Mouse (Mus musculus) liver, adult 2 months (tissue): Measurements from ENCODE around the gene Gm49661. TPM values are rescaled to one million over a fixed set of nuclear protein-coding genes. Genes with fewer than 3 reads are reported as not detected.
A peak's percentile ranks its signal among the peaks of the same experiment; 100 is the strongest.

Experiments used
- DNase-seq: peaks from one replicate; pipeline ENCODE4 v3.0.0-alpha.2; 2011; ENCODE audit warnings: low read depth, low spot score; ENCODE audit errors: extremely low read depth
- H3K27ac ChIP-seq: fragments of 200-500 bp; replicated peaks from 2 replicates; pipeline ENCODE4 v1.5.1; 2012; ENCODE audit warnings: low read depth, mild to moderate bottlenecking, control low read depth, inconsistent platforms, low read length; ENCODE audit not compliant: insufficient read depth
- H3K27me3 ChIP-seq: fragments of 200-500 bp; 2 replicates; pipeline ENCODE4 v1.6.1; 2012; ENCODE audit warnings: mild to moderate bottlenecking, moderate library complexity, low read length, inconsistent platforms; ENCODE audit not compliant: control insufficient read depth, insufficient read depth
- H3K36me3 ChIP-seq: fragments of 200-500 bp; 2 replicates; pipeline ENCODE4 v1.6.1; 2012; ENCODE audit warnings: low read length, inconsistent platforms; ENCODE audit not compliant: control insufficient read depth, insufficient read depth
- H3K4me1 ChIP-seq: fragments of 200-500 bp; 2 replicates; pipeline ENCODE4 v1.6.1; 2011; ENCODE audit warnings: low read length; ENCODE audit not compliant: control insufficient read depth, insufficient read depth
- H3K4me3 ChIP-seq: fragments of 200-500 bp; 2 replicates; pipeline ENCODE4 v1.5.1; 2011; ENCODE audit warnings: low read depth, mild to moderate bottlenecking, control low read depth, low read length, moderate library complexity; ENCODE audit not compliant: insufficient read depth
- H3K79me2 ChIP-seq: fragments of 200-500 bp; 2 replicates; pipeline ENCODE4 v1.6.1; 2012; ENCODE audit warnings: inconsistent platforms, mild to moderate bottlenecking, low read length, moderate library complexity; ENCODE audit not compliant: control insufficient read depth, insufficient read depth
- H3K9ac ChIP-seq: fragments of 200-500 bp; 2 replicates; pipeline ENCODE4 v1.6.1; 2012; ENCODE audit warnings: low read depth, mild to moderate bottlenecking, control low read depth, inconsistent platforms, low read length
- CTCF ChIP-seq: fragments of 200-500 bp; IDR thresholded peaks from 2 replicates; pipeline ENCODE4 v1.5.1; 2011; ENCODE audit warnings: low read depth, low read length, control low read depth
- POLR2A ChIP-seq: fragments of 200-500 bp; IDR thresholded peaks from 2 replicates; pipeline ENCODE4 v1.6.1; 2011; ENCODE audit warnings: low read length, control low read depth; ENCODE audit not compliant: insufficient read depth; ENCODE audit errors: extremely low read depth
- whole genome bisulfite sequencing: fragments of 180-500 bp; shearing (Covaris S2); methylation state at CpG from one replicate; pipeline ENCODE4 v1.1.7; 2018; 5-methylcytosine and 5-hydroxymethylcytosine counted together
- polyA plus RNA-seq: library from polyadenylated mRNA; depleted of rRNA; stranded (reverse); fragments of >200 nt; gene quantifications from 2 replicates; pipeline ENCODE4 v1.2.3, GENCODE M21; 2012; rRNA removed
- total RNA-seq: library from RNA; depleted of rRNA; stranded (reverse); fragments of >200 nt; gene quantifications from 2 replicates; pipeline ENCODE4 v1.2.3, GENCODE M21; 2014; rRNA removed

Gm49661 gene
- not detected in 2 replicates for total RNA-seq
- polyA plus RNA-seq, result 1.0 TPM in 1 of 2 replicates, not detected in the other

GRCm38 (mm10) chr8:84969241-84970134 lies at the start of gene Gm49661, which contains the start of the genes Prdx2 and Rnaseh2a:
Gm49661 (minus strand) TSS chr8:84969433.
Prdx2 (plus strand) TSS chr8:84969587.
Rnaseh2a (minus strand) TSS chr8:84969767.
- Histone ChIP-seq H3K27me3 (no peaks in the 10 kb centered on the region), H3K4me3 (peak within 1 kb of the TSS; percentile 68), H3K4me1 (peaks cover 23% of the 10 kb centered on the region), H3K36me3 (peaks cover 3% of the 10 kb centered on the region), H3K9ac (peak within 1 kb of the TSS; percentile 62), H3K27ac (peak within 1 kb of the TSS; percentile 79), H3K79me2 (no peaks in the 10 kb centered on the region)
- WGBS, result under 1% methylated on average over 56 of the region's 56 CpGs
- peak; percentile 78 for DNase-seq
- no peak for TF ChIP-seq CTCF
- TF ChIP-seq POLR2A, result peak; percentile 81; the same call in 1 of the 2 replicates

GRCm38 (mm10) chr8:85017209-85017608 lies 48.0 kb upstream of the Gm49661 start:
- Histone ChIP-seq H3K27me3 (no peaks in the 10 kb centered on the region), H3K27ac (no peak overlapping the region), H3K36me3 (peaks cover 3% of the 10 kb centered on the region; the same call in 1 of the 2 replicates), H3K79me2 (0 out of 2 replicates have a peak, but pooled peaks cover 2% of the 10 kb centered on the region), H3K4me1 (no peaks in the 10 kb centered on the region), H3K9ac (no peak overlapping the region), H3K4me3 (no peak overlapping the region)
- 78% methylated on average over 5 of the region's 5 CpGs for WGBS
- DNase-seq, result no peak
- TF ChIP-seq POLR2A, result no peak
- no peak for TF ChIP-seq CTCF

- Histone ChIP-seq H3K9ac (no peak overlapping the region), H3K4me3 (no peak overlapping the region), H3K27me3 (no peaks in the 10 kb centered on the region), H3K27ac (no peak overlapping the region), H3K4me1 (no peaks in the 10 kb centered on the region), H3K79me2 (no peaks in the 10 kb centered on the region), H3K36me3 (peaks cover 3% of the 10 kb centered on the region; the same call in 1 of the 2 replicates)
- WGBS, result 68% methylated on average over 10 of the region's 10 CpGs
- DNase-seq, result no peak
- no peak for TF ChIP-seq CTCF
Measured at GRCm38 (mm10) chr8:85016724-85017123, 47.5 kb upstream of the Gm49661 start.

GRCm38 (mm10) chr8:85014431-85014830 lies 45.2 kb upstream of the Gm49661 start, which contains the start of gene Best2:
Best2 (minus strand) TSS chr8:85014531.
- peaks cover 9% of the 10 kb centered on the region for H3K27me3 ChIP-seq
- peak within 1 kb of the TSS; percentile 2; the same call in 1 of the 2 replicates for H3K4me3 ChIP-seq

GRCm38 (mm10) chr8:85013230-85013840 lies 44.1 kb upstream of the Gm49661 start:
- peak; percentile 55 for DNase-seq
- Histone ChIP-seq H3K4me1 (no peaks in the 10 kb centered on the region), H3K27me3 (peaks cover 13% of the 10 kb centered on the region), H3K79me2 (no peaks in the 10 kb centered on the region), H3K27ac (no peak overlapping the region), H3K36me3 (no peaks in the 10 kb centered on the region; the same call in 1 of the 2 replicates), H3K4me3 (peak overlapping the region; percentile 2; the same call in 1 of the 2 replicates), H3K9ac (no peak overlapping the region)
- 5% methylated on average over 26 of the region's 26 CpGs for WGBS
- TF ChIP-seq CTCF (peak; percentile 81), POLR2A (no peak)

More at GRCm38 (mm10) chr8:85014431-85014830, 45.2 kb upstream of the Gm49661 start, which contains the start of gene Best2:
- Histone ChIP-seq H3K79me2 (no peaks in the 10 kb centered on the region), H3K4me1 (no peaks in the 10 kb centered on the region), H3K27ac (no peak within 1 kb of the TSS), H3K9ac (no peak within 1 kb of the TSS), H3K36me3 (no peaks in the 10 kb centered on the region; the same call in 1 of the 2 replicates)
- DNase-seq, result no peak
- WGBS, result 77% methylated on average over 2 of the region's 2 CpGs
- TF ChIP-seq CTCF (no peak), POLR2A (no peak)
